Mouse (Mus musculus) neural tube, embryonic 15.5 days (tissue): ENCODE data around the gene Lrrc8d. TPM values are rescaled to one million over a fixed set of nuclear protein-coding genes. Genes with fewer than 3 reads are reported as not detected.
A peak's percentile ranks its signal among the peaks of the same experiment; 100 is the strongest.

Experiments
- ATAC-seq: fragments of 200-750 bp; cut with Nextera tagmentation; 2 replicates; pipeline ENCODE4 v1.8.0; 2017; ENCODE audit warnings: mild to moderate bottlenecking, moderate TSS enrichment, moderate library complexity; ENCODE audit not compliant: low FRiP score
- H3K27ac ChIP-seq: fragments of 300-500 bp; sonication (generic); replicated peaks from 2 replicates; pipeline ENCODE4 v1.5.1; 2015; ENCODE audit warnings: mild to moderate bottlenecking, inconsistent platforms
- H3K27me3 ChIP-seq: fragments of 300-500 bp; sonication (generic); replicated peaks from 2 replicates; pipeline ENCODE4 v1.6.1; 2015; ENCODE audit warnings: inconsistent platforms
- H3K36me3 ChIP-seq: fragments of 300-500 bp; sonication (generic); 2 replicates; pipeline ENCODE4 v1.6.1; 2015; ENCODE audit warnings: inconsistent platforms
- H3K4me1 ChIP-seq: fragments of 300-500 bp; sonication (generic); 2 replicates; pipeline ENCODE4 v1.6.1; 2015; ENCODE audit warnings: inconsistent platforms
- H3K4me2 ChIP-seq: fragments of 300-500 bp; sonication (generic); 2 replicates; pipeline ENCODE4 v1.6.1; 2015; ENCODE audit warnings: inconsistent platforms, mild to moderate bottlenecking, moderate library complexity
- H3K4me3 ChIP-seq: fragments of 300-500 bp; sonication (generic); replicated peaks from 2 replicates; pipeline ENCODE4 v1.5.1; 2015; ENCODE audit warnings: mild to moderate bottlenecking, inconsistent platforms
- H3K9ac ChIP-seq: fragments of 300-500 bp; sonication (generic); replicated peaks from 2 replicates; pipeline ENCODE4 v1.6.1; 2015; ENCODE audit warnings: mild to moderate bottlenecking, inconsistent platforms
- H3K9me3 ChIP-seq: fragments of 300-500 bp; sonication (generic); replicated peaks from 2 replicates; pipeline ENCODE4 v1.6.1; 2016; ENCODE audit warnings: inconsistent platforms
- WGBS: fragments of 180-500 bp; shearing (Covaris S2); methylation state at CpG from one replicate; pipeline ENCODE4 v1.1.7; 2015; ENCODE audit warnings: mixed read lengths; 5-methylcytosine and 5-hydroxymethylcytosine counted together
- polyA plus RNA-seq: library from polyadenylated mRNA; unstranded; fragments of >200 nt; fragmentation: Nextera tagmentation; extraction: Ambion mirVana; gene quantifications from 2 replicates; pipeline ENCODE4 v1.2.1, GENCODE M21; 2015

Lrrc8d gene
- polyA plus RNA-seq, 1 experiment from 2014 or later = 29.4 TPM

DNA sequence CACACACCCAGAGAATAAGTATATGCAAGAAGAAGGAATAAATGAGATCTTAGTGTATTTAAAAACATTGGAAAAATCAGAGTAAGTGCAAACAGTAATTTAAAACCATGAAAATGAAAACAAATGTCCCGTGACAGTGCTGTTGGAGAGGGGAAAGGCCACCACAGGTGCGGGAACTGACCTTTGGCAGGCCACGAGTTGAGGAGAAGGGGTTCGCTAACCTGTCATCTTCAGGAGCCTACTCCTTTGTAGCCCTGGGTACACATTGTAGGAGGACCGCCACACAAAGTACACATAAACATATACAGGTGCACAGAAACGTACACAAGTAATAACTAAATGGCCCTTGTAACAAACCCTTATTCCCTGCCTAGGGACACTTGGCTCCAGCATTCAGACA, 55.7 kb downstream of the Lrrc8d start:
- WGBS = 84% methylated on average over 6 of the region's 6 CpGs
- Histone ChIP-seq H3K36me3 (no peaks in the 10 kb centered on the region), H3K9me3 (no peaks in the 10 kb centered on the region), H3K4me3 (no peak overlapping the region), H3K4me2 (no peak overlapping the region), H3K27me3 (no peaks in the 10 kb centered on the region), H3K27ac (no peak overlapping the region), H3K4me1 (peaks cover 7% of the 10 kb centered on the region; the same call in 1 of the 2 replicates), H3K9ac (no peak overlapping the region)
- no peak for ATAC-seq

DNA sequence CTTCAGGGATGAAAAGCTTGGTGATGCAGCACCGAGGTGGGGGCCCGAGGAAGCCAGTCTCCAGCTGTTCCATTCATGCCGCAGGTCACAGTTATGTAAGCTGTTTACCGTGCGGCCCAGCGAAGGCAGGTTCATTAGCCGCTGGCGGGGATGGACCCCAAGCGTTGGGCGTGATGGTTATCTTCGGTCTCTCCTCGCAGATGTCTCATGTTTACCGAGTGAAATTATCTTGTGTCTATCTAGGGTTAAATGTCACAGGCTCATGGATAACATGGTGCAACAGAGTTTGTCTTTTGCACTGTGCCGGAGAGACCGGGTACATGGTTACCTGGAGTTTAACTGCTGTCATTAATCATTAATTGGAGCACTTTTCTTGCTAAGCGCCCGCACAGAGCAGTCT, 58.2 kb downstream of the Lrrc8d start:
- H3K27ac ChIP-seq = no peak overlapping the region
- no peaks in the 10 kb centered on the region for H3K9me3 ChIP-seq
- no peak overlapping the region for H3K4me3 ChIP-seq
- no peak for ATAC-seq
- H3K9ac ChIP-seq = no peak overlapping the region
- H3K4me1 ChIP-seq = peaks cover 24% of the 10 kb centered on the region
- no peaks in the 10 kb centered on the region for H3K27me3 ChIP-seq
- H3K4me2 ChIP-seq = no peak overlapping the region
- no peaks in the 10 kb centered on the region for H3K36me3 ChIP-seq
- 88% methylated on average over 17 of the region's 17 CpGs for WGBS

DNA sequence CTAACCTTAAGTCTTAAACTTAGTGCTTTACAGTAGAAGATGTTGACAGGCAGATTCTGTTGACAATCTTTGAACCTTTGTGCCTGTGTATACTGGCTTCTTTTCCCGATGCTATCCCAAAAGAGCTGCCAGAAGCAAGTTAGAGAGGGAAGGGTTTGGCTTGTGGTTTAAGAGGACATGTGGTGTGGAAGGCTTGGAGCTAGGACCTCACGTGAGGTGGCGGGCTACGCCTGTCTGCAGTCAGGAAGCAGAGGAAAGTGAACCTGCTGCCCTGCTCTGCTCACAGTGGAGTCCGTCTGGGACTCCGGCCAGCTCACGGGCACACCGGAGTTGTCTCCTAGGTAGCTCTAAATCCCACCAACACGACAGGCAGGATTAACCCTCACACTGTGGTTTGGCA, 59.1 kb downstream of the Lrrc8d start:
- H3K4me1 ChIP-seq = peaks cover 23% of the 10 kb centered on the region
- WGBS = 71% methylated on average over 9 of the region's 9 CpGs
- H3K9me3 ChIP-seq = no peaks in the 10 kb centered on the region
- H3K4me2 ChIP-seq = no peak overlapping the region
- H3K9ac ChIP-seq = no peak overlapping the region
- H3K27me3 ChIP-seq = no peaks in the 10 kb centered on the region
- H3K27ac ChIP-seq = no peak overlapping the region
- ATAC-seq = no peak
- no peaks in the 10 kb centered on the region for H3K36me3 ChIP-seq
- no peak overlapping the region for H3K4me3 ChIP-seq

DNA sequence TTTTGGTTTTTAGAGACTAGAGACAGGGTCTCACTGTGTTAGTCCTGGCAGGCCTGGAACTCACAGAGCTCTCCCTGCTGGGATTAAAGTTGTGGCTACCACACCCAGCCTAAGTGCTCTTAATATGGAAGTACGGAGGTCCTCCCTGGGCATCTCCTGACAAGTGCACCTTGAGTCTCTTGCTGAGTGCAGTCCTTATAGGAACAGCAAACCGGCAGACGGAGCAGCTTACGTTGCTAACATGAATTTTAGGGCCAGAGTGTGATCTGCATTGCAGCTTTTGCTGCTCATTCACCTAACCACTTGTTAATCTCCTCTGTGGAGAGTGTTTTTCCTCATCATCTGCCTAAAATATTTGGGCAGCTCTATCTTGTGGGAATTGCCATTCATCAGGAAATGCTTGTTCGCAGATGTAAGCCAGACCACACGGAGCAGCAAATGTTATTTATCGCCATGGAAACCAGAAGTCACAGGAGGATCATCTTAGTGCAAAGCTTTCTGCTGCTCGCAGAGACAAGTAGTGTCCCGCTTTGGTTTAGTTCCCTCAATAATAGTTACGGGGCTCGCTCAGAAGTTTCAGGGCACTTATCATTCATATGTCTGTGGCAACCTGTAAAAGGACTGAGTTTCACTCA, 62.2 kb downstream of the Lrrc8d start:
- WGBS = 20% methylated on average over 11 of the region's 11 CpGs
- Histone ChIP-seq H3K9ac (no peak overlapping the region), H3K9me3 (no peaks in the 10 kb centered on the region), H3K4me2 (no peak overlapping the region), H3K27ac (0 out of 2 replicates have a peak overlapping the region, but pooled peaks have one; percentile 33), H3K4me1 (peaks cover 35% of the 10 kb centered on the region), H3K36me3 (no peaks in the 10 kb centered on the region), H3K27me3 (no peaks in the 10 kb centered on the region), H3K4me3 (no peak overlapping the region)
- ATAC-seq = no peak

DNA sequence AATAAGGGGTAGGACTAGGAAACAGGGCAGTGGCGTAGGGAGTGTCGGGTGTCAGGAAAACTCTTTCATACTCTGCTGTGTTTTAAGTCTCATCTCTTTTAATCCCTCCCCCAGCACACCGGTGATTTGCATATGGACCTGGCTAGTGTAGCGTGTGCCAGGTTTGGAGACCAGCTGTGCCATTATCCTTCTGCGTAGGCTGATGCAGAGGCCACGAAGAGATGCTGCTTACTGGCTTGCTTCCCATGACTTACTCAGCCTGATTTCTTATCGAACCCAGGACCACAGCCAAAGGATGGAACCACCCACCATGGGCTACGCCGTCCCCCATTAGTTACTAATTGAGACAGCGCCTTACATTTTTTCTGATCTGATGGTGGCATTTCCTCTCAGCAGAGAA, 64.6 kb downstream of the Lrrc8d start:
- no peak overlapping the region for H3K4me3 ChIP-seq
- 69% methylated on average over 10 of the region's 10 CpGs for WGBS
- H3K27me3 ChIP-seq = no peaks in the 10 kb centered on the region
- peaks cover 45% of the 10 kb centered on the region for H3K4me1 ChIP-seq
- H3K9ac ChIP-seq = no peak overlapping the region
- no peaks in the 10 kb centered on the region for H3K9me3 ChIP-seq
- H3K36me3 ChIP-seq = no peaks in the 10 kb centered on the region
- H3K27ac ChIP-seq = no peak overlapping the region
- H3K4me2 ChIP-seq = no peak overlapping the region
- no peak for ATAC-seq

DNA sequence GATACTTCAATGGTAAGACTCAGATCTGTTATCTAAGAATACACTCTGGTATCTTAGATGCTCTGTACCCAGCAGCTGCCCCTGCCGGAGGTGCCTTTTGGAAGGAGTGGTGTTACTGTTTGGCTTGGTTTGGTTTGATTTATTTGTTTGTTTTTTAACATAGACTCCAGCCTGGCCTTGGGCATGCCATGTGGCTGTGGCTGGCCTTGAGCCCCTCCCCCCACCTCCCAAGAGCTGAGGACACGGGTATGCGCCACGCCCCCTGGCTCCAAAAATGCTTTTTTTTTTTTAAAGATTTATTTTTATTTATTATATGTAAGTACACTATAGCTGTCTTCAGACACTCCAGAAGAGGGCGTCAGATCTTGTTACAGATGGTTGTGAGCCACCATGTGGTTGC, 65.6 kb downstream of the Lrrc8d start:
- Histone ChIP-seq H3K4me1 (peaks cover 45% of the 10 kb centered on the region), H3K27me3 (no peaks in the 10 kb centered on the region), H3K27ac (no peak overlapping the region), H3K4me3 (no peak overlapping the region), H3K4me2 (no peak overlapping the region), H3K9ac (no peak overlapping the region), H3K36me3 (no peaks in the 10 kb centered on the region), H3K9me3 (no peaks in the 10 kb centered on the region)
- WGBS = 81% methylated on average over 5 of the region's 5 CpGs
- ATAC-seq = no peak

DNA sequence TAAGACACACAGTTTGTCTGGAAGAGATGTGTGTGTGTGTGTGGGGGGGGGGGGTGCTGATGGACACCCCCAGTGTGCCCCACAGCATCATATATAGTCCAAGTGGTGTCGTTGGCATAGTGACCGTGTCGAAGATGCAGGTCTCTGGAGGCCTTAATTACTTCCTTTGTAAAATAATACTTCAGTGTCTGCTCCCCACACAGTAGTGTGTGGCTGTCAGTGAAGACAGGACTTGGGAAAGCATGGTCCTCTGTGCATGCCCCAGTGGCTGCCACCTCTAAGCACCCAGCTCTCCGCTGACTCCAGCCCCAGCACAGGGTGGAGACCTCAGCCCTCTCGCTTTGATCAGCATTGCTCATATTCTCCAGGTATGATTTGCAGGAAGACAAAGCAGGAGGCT, 76.6 kb downstream of the Lrrc8d start:
- Histone ChIP-seq H3K9me3 (no peaks in the 10 kb centered on the region), H3K4me1 (peaks cover 24% of the 10 kb centered on the region), H3K4me2 (no peak overlapping the region), H3K9ac (no peak overlapping the region), H3K27me3 (no peaks in the 10 kb centered on the region), H3K4me3 (no peak overlapping the region), H3K36me3 (no peaks in the 10 kb centered on the region), H3K27ac (peak overlapping the region; percentile 49)
- 60% methylated on average over 5 of the region's 5 CpGs for WGBS
- ATAC-seq = no peak

DNA sequence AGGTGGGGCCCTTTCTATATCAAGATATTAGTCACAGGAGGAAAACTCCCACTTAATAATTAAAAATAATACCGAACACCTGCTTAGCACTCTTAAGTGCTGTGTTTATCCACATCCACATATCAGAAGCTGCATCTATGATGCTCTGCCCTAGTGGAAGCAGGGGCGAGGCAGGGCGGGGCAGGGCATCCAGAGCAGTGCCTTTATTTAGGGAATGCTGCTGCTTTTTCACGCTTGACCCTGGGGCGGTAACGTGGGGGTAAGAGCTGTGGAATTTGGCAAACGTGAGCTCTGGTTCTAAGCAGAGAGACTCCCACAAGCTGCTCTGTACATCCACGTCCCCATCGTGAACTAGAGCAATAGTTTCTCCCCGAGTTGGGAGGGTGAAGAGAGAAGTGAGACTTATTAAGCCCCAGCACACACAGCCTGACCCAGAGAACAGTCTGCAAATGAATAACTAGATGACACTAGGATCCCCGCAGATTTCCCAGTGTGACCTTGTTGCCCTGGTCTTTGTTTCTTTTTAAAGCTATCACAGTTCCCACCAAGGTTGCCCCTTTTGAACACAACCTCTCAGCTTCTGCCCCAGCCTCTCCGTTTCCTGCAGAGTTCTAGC, 77.3 kb downstream of the Lrrc8d start:
- H3K9me3 ChIP-seq = no peaks in the 10 kb centered on the region
- no peak overlapping the region for H3K4me2 ChIP-seq
- H3K9ac ChIP-seq = no peak overlapping the region
- H3K36me3 ChIP-seq = no peaks in the 10 kb centered on the region
- H3K27ac ChIP-seq = no peak overlapping the region
- no peak for ATAC-seq
- peaks cover 24% of the 10 kb centered on the region for H3K4me1 ChIP-seq
- H3K4me3 ChIP-seq = no peak overlapping the region
- no peaks in the 10 kb centered on the region for H3K27me3 ChIP-seq
- 34% methylated on average over 12 of the region's 12 CpGs for WGBS

DNA sequence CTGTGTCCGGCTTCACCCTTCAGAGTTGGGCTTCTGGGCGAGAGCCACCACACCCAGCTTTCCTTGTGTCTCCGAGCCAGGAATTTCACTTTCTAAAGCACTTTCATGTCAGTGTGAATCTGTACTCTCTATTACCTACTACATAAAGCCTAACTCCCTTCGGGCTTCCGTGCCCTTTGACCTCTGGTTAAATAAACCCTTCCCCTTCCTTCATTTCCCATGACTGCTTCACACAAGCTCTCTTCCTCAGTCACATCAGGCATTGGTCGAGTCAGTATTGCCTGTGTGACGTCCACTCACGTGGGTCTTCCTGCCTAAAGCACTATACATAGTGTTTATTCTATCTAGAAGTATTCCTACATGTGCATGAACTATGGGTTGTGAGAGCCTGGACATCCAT, 77.9 kb downstream of the Lrrc8d start:
- no peak overlapping the region for H3K4me3 ChIP-seq
- H3K9ac ChIP-seq = no peak overlapping the region
- no peaks in the 10 kb centered on the region for H3K9me3 ChIP-seq
- H3K27me3 ChIP-seq = no peaks in the 10 kb centered on the region
- H3K4me1 ChIP-seq = peaks cover 24% of the 10 kb centered on the region
- WGBS = 35% methylated on average over 8 of the region's 8 CpGs
- no peak for ATAC-seq
- no peak overlapping the region for H3K4me2 ChIP-seq
- H3K27ac ChIP-seq = no peak overlapping the region
- H3K36me3 ChIP-seq = no peaks in the 10 kb centered on the region

DNA sequence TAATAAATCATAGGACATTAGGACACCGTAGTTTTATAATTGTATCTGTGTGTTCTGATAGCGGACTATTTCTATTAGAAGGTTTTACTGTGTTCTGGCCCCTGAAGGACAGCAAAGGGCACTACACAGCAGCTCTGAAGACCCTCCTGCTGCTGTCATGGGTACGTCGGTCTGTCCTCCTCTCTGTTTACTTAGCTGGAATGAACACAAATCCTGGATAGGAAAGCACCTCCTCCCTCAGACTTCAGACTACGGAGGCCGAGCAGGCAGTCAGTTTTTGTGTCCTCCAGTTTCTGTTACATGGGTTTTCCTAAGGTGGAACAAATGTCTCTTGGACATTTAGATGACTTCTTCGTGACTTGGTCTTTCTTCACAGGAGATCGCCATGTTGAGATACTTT, 78.4 kb downstream of the Lrrc8d start:
- no peak overlapping the region for H3K27ac ChIP-seq
- H3K27me3 ChIP-seq = no peaks in the 10 kb centered on the region
- H3K4me2 ChIP-seq = no peak overlapping the region
- H3K36me3 ChIP-seq = no peaks in the 10 kb centered on the region
- H3K9me3 ChIP-seq = no peaks in the 10 kb centered on the region
- H3K9ac ChIP-seq = no peak overlapping the region
- no peak overlapping the region for H3K4me3 ChIP-seq
- peaks cover 24% of the 10 kb centered on the region for H3K4me1 ChIP-seq
- 71% methylated on average over 8 of the region's 8 CpGs for WGBS
- no peak for ATAC-seq

DNA sequence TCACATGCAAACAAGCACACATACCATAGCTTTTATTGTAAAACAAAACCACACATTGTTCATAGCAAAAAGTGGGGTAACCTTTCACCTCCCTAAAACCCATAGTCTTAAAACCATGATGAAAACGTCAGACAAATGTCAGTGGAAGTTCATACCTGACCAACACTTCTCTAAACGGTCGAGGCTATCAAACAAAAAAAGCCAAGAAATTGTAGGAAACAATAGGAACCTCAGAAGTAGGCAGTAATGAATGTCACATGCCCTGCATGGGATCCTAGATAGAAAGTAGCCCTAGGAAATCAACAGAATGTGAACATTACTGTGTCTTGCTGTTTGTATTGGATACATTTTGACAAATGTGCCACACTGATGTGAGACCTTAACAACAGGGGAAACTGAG, 79.0 kb downstream of the Lrrc8d start:
- peaks cover 24% of the 10 kb centered on the region for H3K4me1 ChIP-seq
- H3K9me3 ChIP-seq = no peaks in the 10 kb centered on the region
- no peak overlapping the region for H3K4me2 ChIP-seq
- 71% methylated on average over 3 of the region's 3 CpGs for WGBS
- H3K27ac ChIP-seq = no peak overlapping the region
- H3K27me3 ChIP-seq = no peaks in the 10 kb centered on the region
- no peak for ATAC-seq
- no peaks in the 10 kb centered on the region for H3K36me3 ChIP-seq
- no peak overlapping the region for H3K9ac ChIP-seq
- H3K4me3 ChIP-seq = no peak overlapping the region

DNA sequence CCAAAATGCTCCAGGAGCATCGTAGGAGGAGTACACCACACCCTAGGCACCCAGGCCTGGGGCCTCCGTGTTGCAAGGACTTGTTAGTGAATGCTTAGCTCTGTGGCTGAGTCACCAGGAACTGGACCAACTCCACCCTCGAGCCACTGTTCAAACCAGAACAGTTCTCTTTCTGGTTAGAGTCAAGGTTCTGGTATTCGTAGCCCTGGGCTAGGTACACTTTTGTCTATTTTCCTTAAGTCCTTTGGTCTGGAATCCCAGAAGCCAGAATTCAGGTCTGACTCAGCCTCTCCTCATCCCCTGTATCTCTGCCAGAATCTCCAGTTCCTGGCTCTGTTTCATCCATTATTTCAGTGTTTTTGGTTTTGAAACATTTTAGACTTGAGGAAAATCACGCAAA, 79.6 kb downstream of the Lrrc8d start:
- peaks cover 25% of the 10 kb centered on the region for H3K4me1 ChIP-seq
- H3K27me3 ChIP-seq = no peaks in the 10 kb centered on the region
- no peaks in the 10 kb centered on the region for H3K9me3 ChIP-seq
- H3K36me3 ChIP-seq = no peaks in the 10 kb centered on the region
- no peak overlapping the region for H3K4me2 ChIP-seq
- no peak overlapping the region for H3K27ac ChIP-seq
- H3K4me3 ChIP-seq = no peak overlapping the region
- H3K9ac ChIP-seq = no peak overlapping the region
- 91% methylated on average over 5 of the region's 5 CpGs for WGBS
- no peak for ATAC-seq
